Mouse (Mus musculus): ENCODE measurements at regions not wholly inside any gene's neighbourhood (a gene's known extent, or its start where the extent isn't known, plus 50 kb on each side); places are given as distances from the start of the nearest gene placed in this dataset.

- no peak for DNase-seq (ENCODE audit: low spot score)
- intact Hi-C loops (cut with DNase I), result loop anchor here (5.0 to 10.0 kb wide), 2 partner anchors 169 to 407 kb away; no protein-coding TSS in a partner anchor
These were observed 52.2 kb upstream of the Gm26897 start for GRCm38 (mm10) chr5:111681362-111682028.

- peak; percentile 24 for DNase-seq (ENCODE audit: low spot score)
- intact Hi-C loops (cut with DNase I), result loop anchor here (1.0 to 10.0 kb wide), 3 partner anchors 171 to 408 kb away; no protein-coding TSS in a partner anchor
These were observed 50.8 kb upstream of the Gm26897 start for GRCm38 (mm10) chr5:111682899-111683298.
